Mouse (Mus musculus) telencephalon, adult 2 months (tissue): Measurements from ENCODE around the gene Cacna1h.

Source experiments
- DNase-seq: peaks from one replicate; pipeline ENCODE4 v3.0.0-alpha.2; 2011; ENCODE audit warnings: low read depth, low spot score

Gene Cacna1h

GRCm38 (mm10) chr17:25332321-25332720 lies 101.3 kb downstream of the Cacna1h start:
- DNase-seq, result no peak
